Mouse (Mus musculus): ENCODE results near the gene P3h4.

- no peak for TF ChIP-seq CTCF (IDR thresholded peaks at IDR 0.05)
- TF ChIP-seq POLR2A (IDR thresholded peaks at IDR 0.05; ENCODE audit: insufficient read depth, low read depth, low read length), result no peak
These were observed 9.2 kb upstream of the P3h4 start for GRCm38 (mm10) chr11:100423836-100424235.

Measured in heart, adult 2 months (tissue).